Mouse (Mus musculus) urinary bladder, adult 2 months (tissue): Measurements from ENCODE around the gene Zfp280c. TPM values are rescaled to one million over a fixed set of nuclear protein-coding genes. Genes with fewer than 3 reads are reported as not detected.
A peak's percentile ranks its signal among the peaks of the same experiment; 100 is the strongest.

Experiments
- DNase-seq: peaks from one replicate; pipeline ENCODE4 v3.0.0; 2022; ENCODE audit warnings: low spot score
- polyA plus RNA-seq: library from polyadenylated mRNA; depleted of rRNA; stranded (reverse); fragments of >200 nt; gene quantifications from 2 replicates; pipeline ENCODE4 v1.2.3, GENCODE M21; 2012; rRNA removed

Zfp280c gene
- 13.0 and 15.1 TPM in 2 replicates for polyA plus RNA-seq

- peak; percentile 35 for DNase-seq
These were observed at the start of gene Zfp280c for GRCm38 (mm10) chrX:48594099-48594760. Zfp280c (minus strand) TSS chrX:48594504.

- no peak for DNase-seq
These were observed 42.7 kb upstream of the Zfp280c start for GRCm38 (mm10) chrX:48637032-48637431.

GRCm38 (mm10) chrX:48624054-48624420 lies 29.7 kb upstream of the Zfp280c start:
- DNase-seq: no peak

- DNase-seq: peak; percentile 47
These were observed 29.2 kb upstream of the Zfp280c start, which contains the start of gene Slc25a14 for GRCm38 (mm10) chrX:48623379-48624053. Slc25a14 (plus strand) TSS chrX:48623413.

- DNase-seq: no peak
These were observed 28.7 kb upstream of the Zfp280c start for GRCm38 (mm10) chrX:48623049-48623378.

GRCm38 (mm10) chrX:48604872-48605271 lies 10.6 kb upstream of the Zfp280c start:
- no peak for DNase-seq

- no peak for DNase-seq
These were observed 2.6 kb upstream of the Zfp280c start for GRCm38 (mm10) chrX:48596906-48597305.

GRCm38 (mm10) chrX:48596053-48596452 lies 1.7 kb upstream of the Zfp280c start:
- DNase-seq: no peak

- DNase-seq: no peak
These were observed 594 bp downstream of the Zfp280c start for GRCm38 (mm10) chrX:48593721-48594098.

GRCm38 (mm10) chrX:48583332-48583731 lies 11.0 kb downstream of the Zfp280c start:
- no peak for DNase-seq

GRCm38 (mm10) chrX:48532175-48532574 lies 62.1 kb downstream of the Zfp280c start:
- DNase-seq: peak; percentile 36

GRCm38 (mm10) chrX:48526435-48526834 lies 67.9 kb downstream of the Zfp280c start:
- DNase-seq: no peak

GRCm38 (mm10) chrX:48525866-48526265 lies 68.4 kb downstream of the Zfp280c start:
- no peak for DNase-seq

GRCm38 (mm10) chrX:48525332-48525731 lies 69.0 kb downstream of the Zfp280c start:
- DNase-seq: no peak

- no peak for DNase-seq
These were observed 70.8 kb downstream of the Zfp280c start for GRCm38 (mm10) chrX:48523512-48523911.

GRCm38 (mm10) chrX:48521651-48522050 lies 72.7 kb downstream of the Zfp280c start:
- DNase-seq: no peak

GRCm38 (mm10) chrX:48519549-48520085 lies 74.7 kb downstream of the Zfp280c start:
- no peak for DNase-seq

GRCm38 (mm10) chrX:48518808-48519548 lies 75.3 kb downstream of the Zfp280c start, which contains the start of gene Rab33a:
Rab33a (plus strand) TSS chrX:48519285.
- no peak for DNase-seq

GRCm38 (mm10) chrX:48518211-48518807 lies 76.0 kb downstream of the Zfp280c start:
- DNase-seq: no peak

- DNase-seq: no peak
These were observed 80.5 kb downstream of the Zfp280c start for GRCm38 (mm10) chrX:48513824-48514223.

GRCm38 (mm10) chrX:48513166-48513807 lies 81.0 kb downstream of the Zfp280c start, which contains the start of gene Aifm1:
Aifm1 (minus strand) TSS chrX:48513563.
- DNase-seq: peak; percentile 59
